Mouse (Mus musculus) ES-Bruce4 (cell line): ENCODE measurements around the gene Tmem185b. TPM values are rescaled to one million over a fixed set of nuclear protein-coding genes. Genes with fewer than 3 reads are reported as not detected.
A peak's percentile ranks its signal among the peaks of the same experiment; 100 is the strongest.

Experiments used
- H3K27ac ChIP-seq: 2 replicates; pipeline ENCODE4 v1.5.1; 2012; ENCODE audit warnings: low read length, inconsistent platforms; ENCODE audit not compliant: insufficient read depth
- H3K27me3 ChIP-seq: 2 replicates; pipeline ENCODE4 v1.6.1; 2012; ENCODE audit warnings: mild to moderate bottlenecking, low read length, inconsistent platforms; ENCODE audit not compliant: control insufficient read depth, poor library complexity, insufficient read depth, severe bottlenecking
- H3K36me3 ChIP-seq: 2 replicates; pipeline ENCODE4 v1.6.1; 2012; ENCODE audit warnings: inconsistent platforms, mild to moderate bottlenecking, low read length, moderate library complexity; ENCODE audit not compliant: control insufficient read depth, poor library complexity, insufficient read depth, severe bottlenecking
- H3K4me1 ChIP-seq: one replicate; pipeline ENCODE4 v1.8.1; 2011; ENCODE audit warnings: low read length; ENCODE audit not compliant: control insufficient read depth, insufficient read depth
- H3K4me3 ChIP-seq: 2 replicates; pipeline ENCODE4 v1.5.1; 2011; ENCODE audit warnings: low read depth, mild to moderate bottlenecking, low read length
- H3K9ac ChIP-seq: 2 replicates; pipeline ENCODE4 v1.6.1; 2012; ENCODE audit warnings: low read depth, mild to moderate bottlenecking, inconsistent platforms; ENCODE audit not compliant: poor library complexity, severe bottlenecking
- H3K9me3 ChIP-seq: replicated peaks from 2 replicates; pipeline ENCODE4 v1.6.1; 2012; ENCODE audit warnings: mild to moderate bottlenecking, low read length, inconsistent platforms; ENCODE audit not compliant: control insufficient read depth, poor library complexity, insufficient read depth, severe bottlenecking
- CTCF ChIP-seq: IDR thresholded peaks from one replicate; pipeline ENCODE4 v1.8.1; 2011; ENCODE audit warnings: low read depth, low read length
- EP300 ChIP-seq: IDR thresholded peaks from 2 replicates; pipeline ENCODE4 v1.6.1; 2011; ENCODE audit warnings: low read depth, low read length; ENCODE audit not compliant: insufficient read depth
- POLR2A ChIP-seq: IDR thresholded peaks from one replicate; pipeline ENCODE4 v1.8.1; 2011; ENCODE audit warnings: low read length; ENCODE audit not compliant: insufficient read depth
- polyA plus RNA-seq: library from polyadenylated mRNA; stranded (reverse); fragments of >200 nt; gene quantifications from 2 replicates; pipeline ENCODE4 v1.2.4, GENCODE M21; 2011; ENCODE audit warnings: low read depth; ENCODE audit not compliant: missing spikeins, insufficient read depth, insufficient read length

The Tmem185b gene
- polyA plus RNA-seq, 1 experiment: 8.9 TPM

DNA sequence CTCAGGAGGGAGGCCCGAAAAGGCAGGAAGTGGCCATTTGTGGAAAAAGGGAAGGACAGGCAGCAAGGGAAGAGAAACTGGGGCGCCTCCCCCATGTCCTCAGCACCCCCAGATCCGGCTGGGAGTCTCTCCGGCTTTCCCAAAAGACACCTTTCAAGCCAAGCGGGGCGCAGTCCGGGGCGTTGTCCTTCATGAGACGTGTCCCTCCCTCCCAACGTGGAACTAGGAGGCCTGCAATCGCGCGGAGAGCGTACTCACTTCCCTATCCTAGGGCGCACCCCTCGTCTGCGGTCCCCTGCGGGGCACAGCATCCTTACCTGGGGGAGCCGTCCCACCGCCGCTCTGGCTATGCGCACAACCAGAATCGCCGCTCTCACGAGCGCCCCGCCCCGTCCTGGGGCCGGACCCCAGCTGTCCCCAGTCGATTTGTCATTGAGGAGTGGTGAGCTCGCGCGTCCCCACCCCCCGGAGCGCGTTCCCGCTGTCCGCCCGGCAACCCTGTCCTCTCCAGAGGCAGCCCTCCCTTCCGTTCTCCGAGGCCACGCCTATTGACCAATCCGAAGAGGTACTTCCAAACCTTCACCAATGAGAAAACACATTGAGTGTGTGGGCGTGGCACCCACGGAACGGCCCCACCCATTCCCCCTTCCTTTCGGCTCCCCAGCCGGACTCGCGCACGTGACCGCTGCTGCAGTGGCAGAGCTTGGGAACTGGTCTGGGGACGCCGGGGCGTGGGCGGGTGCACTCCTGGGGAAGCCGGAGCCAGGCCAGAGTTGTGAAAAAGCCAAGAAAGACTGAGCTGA, 21.5 kb upstream of the Tmem185b start, which contains the start of gene Ralb:
TSS of gene Ralb (minus strand) at position 535 of the 803 bp plus-strand sequence.
- Histone ChIP-seq H3K4me1 (peaks cover 4% of the 10 kb centered on the region), H3K9me3 (no peaks in the 10 kb centered on the region), H3K9ac (peak within 1 kb of the TSS; percentile 41), H3K27ac (no peak within 1 kb of the TSS), H3K4me3 (peak within 1 kb of the TSS; percentile 79), H3K27me3 (no peaks in the 10 kb centered on the region), H3K36me3 (no peaks in the 10 kb centered on the region)
- peak; percentile 16 for TF ChIP-seq POLR2A
- peak; percentile 8; the same call in 1 of the 2 replicates for TF ChIP-seq EP300
- no peak for TF ChIP-seq CTCF

DNA sequence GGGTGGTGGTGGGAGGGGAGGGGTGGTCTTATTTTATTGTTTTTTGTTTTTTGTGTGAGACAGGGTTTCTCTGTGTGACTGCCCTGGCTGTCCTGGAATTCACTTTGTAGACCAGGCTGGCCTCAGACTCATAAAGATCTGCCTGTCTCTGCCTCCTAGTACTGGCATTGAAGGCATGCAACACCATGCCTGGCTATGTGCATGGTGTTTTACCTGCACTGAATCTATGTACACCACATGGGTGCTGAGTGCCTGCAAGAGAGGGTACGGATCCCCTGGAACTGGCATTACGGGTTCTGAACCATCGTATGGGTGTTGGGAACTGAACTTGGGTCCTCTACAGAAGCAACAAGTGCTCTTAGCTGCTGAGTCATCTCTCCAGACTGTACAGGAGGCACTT, 20.0 kb upstream of the Tmem185b start:
- Histone ChIP-seq H3K4me3 (no peak overlapping the region), H3K27ac (no peak overlapping the region), H3K9ac (no peak overlapping the region), H3K27me3 (no peaks in the 10 kb centered on the region), H3K36me3 (no peaks in the 10 kb centered on the region), H3K4me1 (peaks cover 3% of the 10 kb centered on the region), H3K9me3 (no peaks in the 10 kb centered on the region)
- TF ChIP-seq CTCF: no peak
- TF ChIP-seq EP300: no peak
- TF ChIP-seq POLR2A: no peak

DNA sequence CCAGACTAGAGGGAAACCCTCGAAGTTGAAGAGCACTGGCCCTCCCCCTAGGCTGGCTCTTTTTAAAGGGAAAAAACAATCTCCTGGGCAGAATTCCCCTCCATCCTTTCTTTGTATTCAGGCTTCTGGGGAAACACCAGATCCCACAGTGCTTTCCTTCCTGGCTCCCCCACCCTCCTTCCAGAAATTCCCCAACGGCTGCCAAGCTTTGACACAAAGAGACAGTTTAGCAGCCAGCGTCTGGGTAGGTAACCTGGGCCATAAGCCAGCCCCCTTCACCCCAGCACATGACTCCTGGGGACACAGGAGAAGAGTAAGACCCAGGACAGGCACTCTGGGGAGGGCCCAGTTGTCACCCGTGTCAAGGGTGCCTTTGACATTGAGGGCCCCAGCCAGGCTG, 17.4 kb upstream of the Tmem185b start:
- no peaks in the 10 kb centered on the region for H3K36me3 ChIP-seq
- TF ChIP-seq CTCF: no peak
- TF ChIP-seq POLR2A: no peak
- no peak for TF ChIP-seq EP300
- no peaks in the 10 kb centered on the region for H3K4me1 ChIP-seq
- no peak overlapping the region for H3K27ac ChIP-seq
- H3K9me3 ChIP-seq: no peaks in the 10 kb centered on the region
- H3K9ac ChIP-seq: no peak overlapping the region
- no peaks in the 10 kb centered on the region for H3K27me3 ChIP-seq
- no peak overlapping the region for H3K4me3 ChIP-seq

DNA sequence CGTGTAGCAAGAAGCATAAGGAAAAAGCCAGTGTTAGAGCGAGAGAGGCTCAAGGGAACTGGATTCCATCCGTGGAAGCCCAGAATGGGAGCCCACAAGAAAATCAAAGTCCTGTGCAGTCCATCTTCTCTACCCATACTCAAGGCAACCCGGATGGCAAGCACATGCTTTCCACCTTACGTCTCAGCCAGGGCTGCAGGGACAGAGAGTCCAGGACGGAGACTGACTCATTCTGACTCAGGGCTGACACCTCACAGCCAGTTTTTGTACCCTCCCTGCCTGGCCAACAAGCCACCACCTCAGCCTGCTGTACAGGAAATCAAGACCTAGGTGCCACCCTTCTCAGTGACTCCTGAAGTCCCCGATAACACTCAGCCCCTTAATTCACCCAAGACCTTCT, 16.5 kb upstream of the Tmem185b start:
- H3K4me3 ChIP-seq: no peak overlapping the region
- no peaks in the 10 kb centered on the region for H3K9me3 ChIP-seq
- no peak overlapping the region for H3K9ac ChIP-seq
- no peak overlapping the region for H3K27ac ChIP-seq
- H3K27me3 ChIP-seq: no peaks in the 10 kb centered on the region
- no peak for TF ChIP-seq CTCF
- TF ChIP-seq EP300: no peak
- no peak for TF ChIP-seq POLR2A
- no peaks in the 10 kb centered on the region for H3K4me1 ChIP-seq
- H3K36me3 ChIP-seq: no peaks in the 10 kb centered on the region

DNA sequence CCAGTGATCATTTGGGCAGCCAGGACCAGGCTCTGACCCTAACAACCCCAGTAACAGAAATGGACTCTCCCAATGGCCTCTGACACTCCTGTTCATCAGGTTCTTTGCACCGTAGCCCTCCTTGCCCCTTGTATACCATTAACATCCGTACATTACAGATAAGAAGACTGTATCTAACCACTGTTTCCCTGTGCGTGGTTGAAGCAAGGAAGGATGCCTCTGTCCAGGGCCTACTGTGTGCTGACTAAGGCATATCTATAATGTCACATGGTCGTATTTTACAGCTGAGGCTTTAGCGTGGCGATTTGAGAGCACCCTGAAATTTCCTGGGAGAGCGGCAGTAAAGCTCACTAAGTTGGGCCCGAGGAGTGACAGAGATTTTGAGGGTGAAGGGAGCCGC, 15.6 kb upstream of the Tmem185b start:
- Histone ChIP-seq H3K27me3 (no peaks in the 10 kb centered on the region), H3K4me1 (no peaks in the 10 kb centered on the region), H3K36me3 (no peaks in the 10 kb centered on the region), H3K9me3 (no peaks in the 10 kb centered on the region), H3K4me3 (no peak overlapping the region), H3K27ac (no peak overlapping the region), H3K9ac (no peak overlapping the region)
- TF ChIP-seq CTCF (no peak), POLR2A (no peak), EP300 (no peak)

DNA sequence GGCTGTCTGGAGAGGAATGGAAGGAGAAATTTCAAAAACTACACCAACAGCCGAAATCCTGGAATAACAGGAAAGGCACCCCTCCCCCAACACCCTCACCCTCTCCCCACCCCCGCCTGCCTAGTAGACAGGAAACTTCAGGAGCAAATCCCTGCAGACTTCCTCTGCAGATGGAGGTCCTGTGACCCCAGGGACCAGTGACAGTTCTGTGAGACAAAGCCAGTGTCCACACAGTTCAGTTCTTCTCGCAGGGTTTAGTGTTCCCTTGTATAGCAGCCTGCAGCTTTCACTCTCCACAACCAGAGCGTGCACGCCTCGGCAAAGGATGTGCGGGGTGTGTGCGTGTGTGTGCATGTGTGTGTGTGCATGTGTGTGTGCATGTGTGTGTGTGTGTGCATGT, 15.1 kb upstream of the Tmem185b start:
- no peak for TF ChIP-seq EP300
- no peak for TF ChIP-seq POLR2A
- TF ChIP-seq CTCF: no peak
- H3K4me1 ChIP-seq: no peaks in the 10 kb centered on the region
- no peaks in the 10 kb centered on the region for H3K9me3 ChIP-seq
- H3K4me3 ChIP-seq: no peak overlapping the region
- no peak overlapping the region for H3K9ac ChIP-seq
- H3K27ac ChIP-seq: no peak overlapping the region
- no peaks in the 10 kb centered on the region for H3K27me3 ChIP-seq
- no peaks in the 10 kb centered on the region for H3K36me3 ChIP-seq
